Mouse (Mus musculus): Measurements from ENCODE around the gene Spata21.
A peak's percentile ranks its signal among the peaks of the same experiment; 100 is the strongest.

The Spata21 gene

DNA sequence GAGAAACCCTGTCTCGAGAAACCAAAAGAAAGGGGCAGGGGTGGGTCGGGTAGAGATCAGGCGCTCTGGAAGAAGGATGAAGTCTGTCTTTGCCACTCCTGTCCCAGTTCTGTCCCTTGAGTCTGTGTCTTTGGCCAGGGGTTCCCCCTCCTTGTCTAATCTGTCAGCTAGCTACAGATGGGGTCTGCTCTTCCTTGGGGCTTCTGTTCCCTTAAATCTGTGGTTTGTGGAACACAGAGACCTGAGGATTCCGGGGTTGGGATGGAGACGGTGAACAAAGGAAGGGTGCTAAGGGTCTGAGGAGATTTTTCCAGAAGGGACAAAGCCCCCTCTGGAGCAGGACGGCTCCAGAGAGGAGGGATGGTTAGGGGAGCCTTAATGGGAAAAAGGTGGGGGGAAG, at the start of gene Spata21:
Gene Spata21 (plus strand): TSS at position 301 of the 400 bp plus-strand sequence.
- no peak for DNase-seq (ENCODE audit: low read depth, low spot score)

- no peak for DNase-seq (ENCODE audit: low read depth, low spot score)
Measured at GRCm38 (mm10) chr4:141041117-141041516, 47.0 kb upstream of the Spata21 start.

- DNase-seq (ENCODE audit: low read depth, low spot score): no peak
Measured at GRCm38 (mm10) chr4:141044816-141045215, 43.3 kb upstream of the Spata21 start.

- DNase-seq (ENCODE audit: low read depth, low spot score): no peak
Measured at GRCm38 (mm10) chr4:141048810-141049475, 39.2 kb upstream of the Spata21 start.

- no peak for DNase-seq (ENCODE audit: low read depth, low spot score)
Measured at GRCm38 (mm10) chr4:141049476-141049835, 38.7 kb upstream of the Spata21 start.

DNA sequence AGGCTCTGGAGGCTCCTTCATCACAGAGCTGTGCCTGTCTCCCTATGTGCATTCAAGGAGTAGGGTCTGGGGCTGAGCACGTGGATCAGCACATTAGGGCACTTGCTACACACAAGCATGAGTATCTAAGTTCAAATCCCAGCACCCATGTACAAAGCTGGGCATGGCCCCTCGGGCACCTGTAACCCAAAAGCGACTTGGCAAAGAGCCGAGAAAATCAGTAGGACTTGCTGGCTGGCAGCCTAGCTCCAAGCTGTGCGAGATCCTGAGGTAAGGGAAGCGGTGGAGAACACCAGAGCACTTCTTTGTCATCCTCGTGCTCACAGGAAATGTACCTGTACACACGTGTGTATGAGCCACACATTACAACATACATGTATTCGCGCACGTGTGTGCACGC, 35.7 kb upstream of the Spata21 start:
- no peak for DNase-seq (ENCODE audit: low read depth, low spot score)

- no peak for DNase-seq (ENCODE audit: low read depth, low spot score)
Measured at GRCm38 (mm10) chr4:141053138-141053537, 35.0 kb upstream of the Spata21 start.

DNA sequence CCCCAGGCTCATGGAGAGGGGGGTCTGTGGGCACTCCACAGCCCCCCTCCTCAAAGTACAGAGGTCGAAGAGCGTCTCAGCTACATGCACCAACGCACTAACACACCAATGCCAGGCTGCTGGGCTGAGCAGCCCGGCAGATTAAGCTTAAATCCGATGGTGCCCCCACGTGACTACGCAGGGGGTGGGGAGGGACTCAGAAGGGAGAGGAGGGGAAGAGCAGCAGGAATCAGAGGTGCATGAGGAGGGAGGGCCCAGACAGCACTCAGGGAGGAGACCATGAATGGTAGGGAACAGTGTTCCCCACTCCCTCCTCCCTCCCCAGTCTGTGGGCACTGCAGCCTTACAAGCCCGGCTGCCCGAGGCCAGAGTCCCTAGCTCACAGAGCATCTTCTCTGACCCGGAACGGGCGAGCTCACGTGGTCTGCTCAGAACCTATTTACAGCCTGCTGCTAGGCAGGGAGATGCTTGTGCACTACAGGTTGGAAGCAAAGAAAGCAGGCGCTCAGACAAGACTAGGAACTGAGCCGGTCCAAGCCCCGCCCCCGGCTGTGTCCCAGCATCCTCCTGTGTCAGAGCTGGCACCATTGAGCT, 34.5 kb upstream of the Spata21 start:
- no peak for DNase-seq (ENCODE audit: low read depth, low spot score)

- no peak for DNase-seq (ENCODE audit: low read depth, low spot score)
Measured at GRCm38 (mm10) chr4:141056970-141057369, 31.2 kb upstream of the Spata21 start.

- DNase-seq (ENCODE audit: low read depth, low spot score): no peak
Measured at GRCm38 (mm10) chr4:141058835-141059234, 29.3 kb upstream of the Spata21 start.

- no peak for DNase-seq (ENCODE audit: low read depth, low spot score)
Measured at GRCm38 (mm10) chr4:141059616-141060425, 28.3 kb upstream of the Spata21 start.

- peak; percentile 99 for DNase-seq (ENCODE audit: low read depth, low spot score)
Measured at GRCm38 (mm10) chr4:141060426-141061301, 27.5 kb upstream of the Spata21 start, which contains the start of gene Crocc. TSS of gene Crocc (minus strand) at chr4:141060550.

GRCm38 (mm10) chr4:141064104-141064659, 24.0 kb upstream of the Spata21 start:
- no peak for DNase-seq (ENCODE audit: low read depth, low spot score)

DNA sequence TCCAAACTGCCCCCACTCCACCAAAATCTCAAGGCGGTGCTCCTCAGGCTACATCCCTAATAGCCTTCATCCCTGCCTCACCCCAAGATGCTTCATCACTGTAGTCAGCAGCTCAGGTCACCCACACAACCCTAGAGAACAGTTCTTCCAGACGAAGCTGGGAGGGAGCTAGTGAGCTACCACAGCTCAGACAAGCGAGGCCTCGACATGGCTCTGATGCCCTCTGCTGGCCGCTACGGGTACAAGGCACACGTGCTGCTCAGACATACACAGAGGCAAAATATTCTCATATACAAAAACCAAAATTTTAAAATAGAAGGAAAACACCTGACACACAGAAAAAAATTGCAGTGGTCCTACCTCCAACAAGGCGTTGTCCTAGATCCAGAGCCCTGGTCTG, 23.0 kb upstream of the Spata21 start:
- DNase-seq (ENCODE audit: low read depth, low spot score): peak; percentile 73

DNA sequence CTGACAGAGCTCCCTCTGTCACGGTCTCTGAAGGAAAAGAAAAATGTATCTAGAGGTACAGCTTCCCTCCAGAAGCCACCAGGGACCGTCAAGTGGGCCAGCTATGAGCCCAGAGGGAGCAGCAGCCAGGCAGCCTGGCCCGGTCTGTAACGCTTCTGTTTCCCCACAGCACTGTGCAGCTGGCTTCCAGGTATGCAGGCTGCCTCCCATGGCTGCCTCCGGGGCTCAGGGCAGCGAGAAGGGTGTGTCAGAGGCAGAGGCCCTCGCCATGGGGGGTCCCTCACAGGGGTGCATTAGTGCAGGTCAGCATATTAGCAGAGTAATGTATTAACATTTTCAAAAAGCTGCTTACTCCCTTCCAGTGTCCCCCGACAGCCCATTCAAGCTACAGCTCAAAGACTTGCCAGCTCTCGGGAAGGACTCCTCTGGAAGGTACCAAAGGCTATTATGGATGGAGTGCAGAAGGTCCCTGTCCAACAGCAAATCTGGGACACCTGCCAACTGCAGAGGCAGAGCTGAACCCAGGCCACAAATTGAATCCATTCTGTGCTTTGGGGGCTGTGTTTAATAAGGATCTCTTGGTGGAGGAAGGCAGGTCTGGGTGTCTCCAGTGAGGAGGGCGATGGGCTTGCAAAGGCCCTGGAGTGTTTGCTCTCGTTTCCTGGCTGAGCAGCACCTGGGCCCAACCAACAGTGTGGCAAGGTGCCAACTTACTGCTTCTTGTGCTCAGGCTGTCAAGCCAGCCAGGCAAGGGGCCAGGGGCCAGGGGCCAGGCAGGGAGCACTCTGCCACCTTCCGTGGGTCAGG, 21.2 kb upstream of the Spata21 start:
- peak; percentile 80 for DNase-seq (ENCODE audit: low read depth, low spot score)

DNA sequence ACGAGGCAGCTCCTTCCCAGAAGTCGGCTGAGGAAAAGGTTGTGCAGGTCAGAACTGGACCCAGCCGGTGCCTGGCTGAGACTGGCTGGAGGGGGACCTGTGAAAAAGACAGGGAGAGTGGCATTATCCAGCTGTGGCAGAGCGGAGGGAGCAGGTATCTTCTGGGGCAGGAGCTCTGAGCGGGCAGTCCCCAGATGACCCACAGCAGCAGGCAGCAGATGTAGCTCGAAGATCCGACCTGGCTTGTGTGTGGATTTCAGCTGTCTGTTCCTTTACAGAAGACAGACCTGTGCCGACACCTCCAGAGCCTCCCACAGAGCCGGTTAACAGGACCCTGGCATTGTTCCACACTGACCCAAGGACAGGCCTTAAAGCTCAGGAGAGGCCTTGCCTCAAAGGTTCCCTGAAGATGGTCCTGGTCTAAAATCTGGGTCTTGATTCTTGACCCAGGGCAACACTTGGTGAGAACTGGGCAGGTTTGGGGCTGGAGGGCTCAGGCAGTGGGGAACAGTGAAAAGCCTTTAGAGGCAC, 20.6 kb upstream of the Spata21 start:
- DNase-seq (ENCODE audit: low read depth, low spot score): no peak

DNA sequence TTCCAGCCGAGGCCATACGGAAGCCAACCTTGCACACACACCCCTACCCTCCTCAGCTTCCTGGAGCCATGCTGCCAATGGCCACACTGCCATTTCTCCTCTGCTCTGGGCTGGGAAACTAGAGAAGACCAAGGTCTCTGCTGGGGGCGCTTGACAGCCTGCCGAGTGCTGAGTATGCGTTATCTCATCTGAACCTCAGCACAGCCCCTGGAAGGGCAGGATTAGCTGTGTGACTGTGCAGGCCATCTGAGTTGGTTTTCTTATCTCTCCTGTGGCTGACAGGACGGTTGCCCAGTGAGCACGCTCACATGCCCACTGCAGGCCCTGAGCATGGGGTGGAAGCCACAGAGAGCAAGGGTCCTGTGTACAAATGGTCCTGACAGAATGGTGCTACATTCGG, 19.5 kb upstream of the Spata21 start:
- DNase-seq (ENCODE audit: low read depth, low spot score): no peak

GRCm38 (mm10) chr4:141069731-141070130, 18.4 kb upstream of the Spata21 start:
- DNase-seq (ENCODE audit: low read depth, low spot score): peak; percentile 62

- DNase-seq (ENCODE audit: low read depth, low spot score): no peak
Measured at GRCm38 (mm10) chr4:141072502-141072901, 15.6 kb upstream of the Spata21 start.

- DNase-seq (ENCODE audit: low read depth, low spot score): peak; percentile 95
Measured at GRCm38 (mm10) chr4:141073661-141074060, 14.5 kb upstream of the Spata21 start.

All from skeletal muscle tissue, adult 2 months (tissue).